Mouse (Mus musculus): Measurements from ENCODE around the gene Ldlrad1.

- TF ChIP-seq CTCF (IDR thresholded peaks at IDR 0.05; ENCODE audit: borderline replicate concordance, insufficient read depth, low read length) (no peak), POLR2A (IDR thresholded peaks at IDR 0.05; ENCODE audit: low read depth, low read length) (no peak)
Measured at GRCm38 (mm10) chr4:107245368-107245767, 36.4 kb downstream of the Ldlrad1 start.
